Mouse (Mus musculus) liver, embryonic 14.5 days (tissue): ENCODE measurements around the gene Vcam1. TPM values are rescaled to one million over a fixed set of nuclear protein-coding genes. Genes with fewer than 3 reads are reported as not detected.

Experiments used
- ATAC-seq: fragments of 200-750 bp; cut with Nextera tagmentation; 2 replicates; pipeline ENCODE4 v1.8.0; 2017; ENCODE audit warnings: moderate number of reproducible peaks, mild to moderate bottlenecking, moderate library complexity; ENCODE audit not compliant: insufficient read depth
- DNase-seq, 3 experiments: peaks; one replicate each; pipeline ENCODE4 v3.0.0-alpha.2; 2012 to 2013; ENCODE audit warnings: low read depth in 3 of 3, low spot score in 3 of 3
- H3K27ac ChIP-seq: fragments of 300-500 bp; sonication (generic); 2 replicates; pipeline ENCODE4 v1.5.1; 2014; ENCODE audit warnings: moderate library complexity, mild to moderate bottlenecking, control low read depth, inconsistent platforms
- H3K27me3 ChIP-seq: fragments of 300-500 bp; sonication (generic); 2 replicates; pipeline ENCODE4 v1.6.1; 2014; ENCODE audit warnings: mild to moderate bottlenecking, low read length, moderate library complexity; ENCODE audit not compliant: control insufficient read depth, insufficient read depth
- H3K36me3 ChIP-seq: fragments of 300-500 bp; sonication (generic); replicated peaks from 2 replicates; pipeline ENCODE4 v1.6.1; 2014; ENCODE audit warnings: low read depth; ENCODE audit not compliant: control insufficient read depth, insufficient read depth
- H3K4me1 ChIP-seq, 2 experiments: fragments of 200-500 bp in 1 of 2; fragments of 300-500 bp in 1 of 2; sonication (generic) in 1 of 2; replicated peaks; 2 replicates each; pipeline ENCODE4 v1.6.1; 2012 to 2014; ENCODE audit warnings: antibody characterized with exemption in 1 of 2, inconsistent platforms in 1 of 2, low read length in 1 of 2; ENCODE audit not compliant: control insufficient read depth in 2 of 2, insufficient read depth in 2 of 2
- H3K4me2 ChIP-seq: fragments of 300-500 bp; sonication (generic); 2 replicates; pipeline ENCODE4 v1.6.1; 2014; ENCODE audit warnings: low read depth, mild to moderate bottlenecking, control low read depth, moderate library complexity
- H3K4me3 ChIP-seq, 2 experiments: fragments of 200-500 bp in 1 of 2; fragments of 300-500 bp in 1 of 2; sonication (generic) in 1 of 2; 2 replicates each; pipeline ENCODE4 v1.5.1; 2012 to 2014; ENCODE audit warnings: low read depth in 2 of 2, low read length in 2 of 2, mild to moderate bottlenecking in 2 of 2, control low read depth in 1 of 2, inconsistent platforms in 1 of 2, moderate library complexity in 1 of 2; ENCODE audit not compliant: insufficient read depth in 1 of 2
- H3K9ac ChIP-seq: fragments of 300-500 bp; sonication (generic); replicated peaks from 2 replicates; pipeline ENCODE4 v1.6.1; 2014; ENCODE audit warnings: mild to moderate bottlenecking, control low read depth, moderate library complexity
- H3K9me3 ChIP-seq: fragments of 300-500 bp; sonication (generic); 2 replicates; pipeline ENCODE4 v1.6.1; 2016; ENCODE audit warnings: low read length, mixed read lengths; ENCODE audit not compliant: control insufficient read depth
- CTCF ChIP-seq: IDR thresholded peaks from 2 replicates; pipeline ENCODE4 v1.5.1; 2016; ENCODE audit warnings: antibody characterized with exemption, low read depth, control low read depth
- EP300 ChIP-seq: IDR thresholded peaks from 2 replicates; pipeline ENCODE4 v1.6.1; 2016; ENCODE audit warnings: antibody characterized with exemption, low read depth
- WGBS: fragments of 180-500 bp; shearing (Covaris S2); extraction: QIAGEN DNeasy Blood & Tissue Kit; methylation state at CpG from one replicate; pipeline ENCODE4 v1.1.7; 2014; ENCODE audit not compliant: insufficient replicate concordance; 5-methylcytosine and 5-hydroxymethylcytosine counted together
- polyA plus RNA-seq, 2 experiments: library from polyadenylated mRNA; depleted of rRNA in 1 of 2; stranded (reverse) in 1 of 2; unstranded in 1 of 2; fragments of >200 nt; fragmentation: Nextera tagmentation in 1 of 2; extraction: Ambion mirVana in 1 of 2; gene quantifications; 2 replicates each; pipeline versions ENCODE4 v1.2.1 to v1.2.3; 2012 to 2014

Gene Vcam1
- polyA plus RNA-seq, 2 experiments = 22.3 to 74.2 TPM

DNA sequence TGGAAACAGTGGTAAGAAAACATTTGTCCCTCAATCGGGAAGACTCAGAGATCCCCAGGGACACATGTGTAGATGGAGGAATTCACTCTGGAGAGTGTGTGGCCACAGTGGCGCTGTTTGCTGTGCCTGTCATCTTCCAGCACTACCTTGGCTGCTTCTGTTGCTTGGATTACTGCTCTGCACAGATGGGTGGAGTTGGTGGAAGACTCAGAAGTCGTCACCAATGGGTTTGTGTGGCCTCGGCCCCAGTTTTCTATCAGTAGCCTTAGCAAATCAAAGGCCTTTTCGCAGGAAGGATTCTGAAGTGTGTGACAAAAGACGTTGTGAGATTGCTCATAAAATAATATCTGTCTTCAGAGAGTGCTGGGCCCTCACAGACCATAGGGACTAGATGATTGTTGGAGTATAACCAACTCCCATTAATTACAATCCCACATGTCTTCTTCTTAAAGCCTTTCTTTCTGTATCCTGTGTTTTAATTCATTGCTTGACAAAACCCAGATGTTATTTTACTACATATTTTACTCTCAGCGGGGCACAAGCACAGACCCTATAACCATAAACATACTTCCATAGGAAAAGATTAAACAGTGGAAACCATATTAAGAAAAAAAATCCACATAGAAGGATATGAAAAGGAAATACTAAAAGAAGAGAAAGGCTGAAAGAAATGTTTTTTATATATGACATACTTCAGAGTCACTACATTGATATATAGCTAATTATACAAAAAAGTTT lies 48.4 kb downstream of the Vcam1 start:
- TF ChIP-seq CTCF (no peak), EP300 (no peak)
- no peak overlapping the region for H3K9ac ChIP-seq
- DNase-seq (no peak), ATAC-seq (no peak)
- no peak overlapping the region for H3K4me2 ChIP-seq
- H3K4me1 ChIP-seq = no peaks in the 10 kb centered on the region
- H3K9me3 ChIP-seq = no peaks in the 10 kb centered on the region
- H3K4me3 ChIP-seq = no peak overlapping the region
- H3K27ac ChIP-seq = no peak overlapping the region
- no peaks in the 10 kb centered on the region for H3K27me3 ChIP-seq
- no peaks in the 10 kb centered on the region for H3K36me3 ChIP-seq
- 52% methylated on average over 7 of the region's 7 CpGs for WGBS

DNA sequence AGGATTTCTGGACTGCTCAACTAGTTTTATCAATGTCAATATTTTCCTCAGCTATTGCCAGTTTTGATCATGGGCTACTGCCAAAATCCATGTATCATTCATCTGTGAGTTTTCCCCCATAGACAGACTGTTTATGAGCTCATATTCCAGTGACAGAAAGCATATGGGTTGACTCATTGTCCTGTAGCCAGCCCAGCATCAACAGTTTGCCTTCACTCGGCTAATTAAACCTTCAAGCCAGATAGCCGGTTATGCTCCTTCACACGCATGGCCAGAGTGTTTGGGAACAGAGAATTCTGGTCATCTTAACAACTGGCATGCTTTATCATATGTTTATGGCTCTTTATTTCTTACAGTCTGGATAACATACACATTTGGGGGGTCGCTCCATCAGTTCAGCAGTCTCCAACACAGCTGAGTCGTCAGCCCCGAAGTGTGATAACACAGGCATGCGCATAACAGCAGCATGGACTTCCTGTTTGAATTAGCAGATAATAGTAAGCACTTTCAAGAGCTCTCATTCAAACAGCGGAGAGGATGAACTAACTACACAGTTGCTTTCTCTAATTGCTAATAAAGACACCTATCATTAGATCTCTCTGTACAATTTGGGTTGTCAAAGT lies 49.2 kb downstream of the Vcam1 start:
- H3K9ac ChIP-seq = no peak overlapping the region
- no peaks in the 10 kb centered on the region for H3K9me3 ChIP-seq
- H3K36me3 ChIP-seq = no peaks in the 10 kb centered on the region
- H3K27ac ChIP-seq = no peak overlapping the region
- TF ChIP-seq EP300 = no peak
- no peak for TF ChIP-seq CTCF
- WGBS = 41% methylated on average over 8 of the region's 8 CpGs
- no peak overlapping the region for H3K4me3 ChIP-seq
- ATAC-seq (no peak), DNase-seq (no peak)
- H3K27me3 ChIP-seq = no peaks in the 10 kb centered on the region
- H3K4me1 ChIP-seq = no peaks in the 10 kb centered on the region
- no peak overlapping the region for H3K4me2 ChIP-seq

- WGBS = 54% methylated on average over 4 of the region's 4 CpGs
- Histone ChIP-seq H3K9me3 (no peaks in the 10 kb centered on the region), H3K36me3 (no peaks in the 10 kb centered on the region)
Measured at GRCm38 (mm10) chr3:116078490-116078889, 51.0 kb downstream of the Vcam1 start.

GRCm38 (mm10) chr3:116076739-116077138 lies 52.7 kb downstream of the Vcam1 start:
- WGBS = 51% methylated on average over 2 of the region's 2 CpGs
- no peaks in the 10 kb centered on the region for H3K27me3 ChIP-seq
- H3K4me2 ChIP-seq = no peak overlapping the region
- ATAC-seq (no peak), DNase-seq (no peak)
- H3K4me3 ChIP-seq = no peak overlapping the region
- TF ChIP-seq EP300 = no peak
- TF ChIP-seq CTCF = no peak
- no peaks in the 10 kb centered on the region for H3K9me3 ChIP-seq
- no peak overlapping the region for H3K9ac ChIP-seq
- no peaks in the 10 kb centered on the region for H3K4me1 ChIP-seq
- no peaks in the 10 kb centered on the region for H3K36me3 ChIP-seq
- no peak overlapping the region for H3K27ac ChIP-seq

More at GRCm38 (mm10) chr3:116078490-116078889, 51.0 kb downstream of the Vcam1 start:
- no peak overlapping the region for H3K4me3 ChIP-seq
- no peaks in the 10 kb centered on the region for H3K27me3 ChIP-seq
- no peak for TF ChIP-seq EP300
- no peak for TF ChIP-seq CTCF
- no peak overlapping the region for H3K4me2 ChIP-seq
- ATAC-seq (no peak), DNase-seq (no peak)
- no peaks in the 10 kb centered on the region for H3K4me1 ChIP-seq
- H3K27ac ChIP-seq = no peak overlapping the region
- H3K9ac ChIP-seq = no peak overlapping the region

DNA sequence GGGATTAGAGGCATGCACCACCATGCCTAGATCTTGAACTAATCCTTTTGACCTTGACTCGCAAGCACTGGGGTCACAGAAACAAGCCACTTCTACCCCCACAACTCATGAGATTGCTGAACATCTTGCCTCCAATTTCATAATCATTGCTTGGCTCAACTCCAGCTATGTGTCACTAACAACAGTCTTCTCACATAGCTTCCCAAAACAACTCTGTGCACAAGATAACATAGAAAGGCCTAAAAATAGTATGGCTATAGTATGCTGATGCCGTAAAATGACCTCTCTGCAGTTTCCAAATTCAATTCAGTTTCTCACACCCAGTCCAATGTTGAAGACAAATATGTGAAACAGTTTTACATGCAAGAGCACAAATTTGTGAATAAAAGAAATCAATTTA lies 56.9 kb downstream of the Vcam1 start:
- TF ChIP-seq EP300 (no peak), CTCF (no peak)
- Histone ChIP-seq H3K4me3 (no peak overlapping the region), H3K4me2 (no peak overlapping the region), H3K4me1 (no peaks in the 10 kb centered on the region), H3K36me3 (no peaks in the 10 kb centered on the region), H3K9me3 (no peaks in the 10 kb centered on the region), H3K9ac (no peak overlapping the region), H3K27ac (no peak overlapping the region), H3K27me3 (no peaks in the 10 kb centered on the region)
- DNase-seq (no peak), ATAC-seq (no peak)
- WGBS = 58% methylated on average over 2 of the region's 2 CpGs
